Mouse (Mus musculus) G1E (cell line): Measurements from ENCODE around the gene Micall1.

Experiments
- CTCF ChIP-seq: IDR thresholded peaks from 2 replicates; pipeline ENCODE4 v1.5.1; 2012; ENCODE audit warnings: low read depth, low read length, inconsistent platforms, mixed read lengths
- GATA1 ChIP-seq: IDR thresholded peaks from 2 replicates; pipeline ENCODE4 v1.6.1; 2012; ENCODE audit warnings: borderline replicate concordance, low read length, inconsistent platforms, mixed read lengths
- POLR2AphosphoS5 ChIP-seq: IDR thresholded peaks from 2 replicates; pipeline ENCODE4 v1.6.1; 2012; ENCODE audit warnings: low read depth, low read length, inconsistent platforms; ENCODE audit not compliant: insufficient replicate concordance
- TAL1 ChIP-seq: conservative IDR thresholded peaks from 2 replicates; pipeline ENCODE4 v1.6.1; 2012; ENCODE audit warnings: low read depth, low read length, inconsistent platforms, mixed read lengths

DNA sequence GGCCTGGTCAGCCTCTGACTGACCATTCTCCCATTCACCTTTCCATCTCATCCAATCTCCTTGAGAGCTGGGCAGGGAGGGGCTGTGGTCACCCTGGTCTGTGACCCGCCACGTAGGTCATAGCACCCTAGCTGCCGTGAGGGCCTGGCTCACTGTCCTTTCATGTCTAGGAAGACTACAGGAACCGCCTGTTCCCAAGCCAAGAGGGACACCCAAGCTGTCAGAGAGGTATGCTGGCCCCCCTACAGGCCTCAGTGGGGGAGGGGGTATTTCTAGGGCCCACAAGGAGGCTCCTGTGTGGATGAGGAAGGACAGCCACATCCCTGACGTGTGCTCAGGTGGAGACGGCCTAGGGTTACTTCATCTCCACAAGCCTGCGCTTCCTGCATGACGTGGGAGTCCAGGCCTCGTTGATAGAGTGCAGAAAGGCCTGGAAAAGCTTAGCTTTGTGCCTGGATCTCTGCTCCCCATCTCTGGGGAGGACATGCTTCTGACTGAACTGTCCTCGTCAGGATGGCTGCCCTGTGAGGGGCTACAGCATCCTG lies 15.7 kb downstream of the Micall1 start:
- TF ChIP-seq CTCF: no peak
- TF ChIP-seq POLR2AphosphoS5: no peak
- no peak for TF ChIP-seq GATA1
- no peak for TF ChIP-seq TAL1
